11 mouse cellular contexts compared by ENCODE assay signal in genomic region chr12:5331810-5332484, GRCm38 (mm10). TPM values are rescaled to one million over a fixed set of nuclear protein-coding genes. Genes with fewer than 3 reads are reported as not detected.
DNase-seq lines count a peak whose midpoint lies in the region; ATAC-seq and TF ChIP-seq lines count a peak whose summit lies in the region.
"Had no signal": no experiment of that assay in that cellular context is flagged by ENCODE, and none has a peak within 500 bp of the region (broad histone marks: within the 10 kb centered on the region; RNA-seq: fewer than 3 reads in every experiment).

No protein-coding gene starts in this region.

- H3K4me1 ChIP-seq in embryonic facial prominence, embryonic 14.5 days (ENCODE audit: control insufficient read depth, insufficient read depth, low read length) = peaks cover 5% of the 10 kb centered on the region; the same call in 1 of the 2 replicates
- H3K4me1 ChIP-seq in kidney, adult 2 months (ENCODE audit: control insufficient read depth, insufficient read depth, low read length) = no peaks in the 10 kb centered on the region
- peaks cover 26% of the 10 kb centered on the region for H3K4me1 ChIP-seq in midbrain, embryonic 10.5 days

- peak; percentile 71 for ATAC-seq in Patski
- ATAC-seq in embryonic facial prominence, embryonic 14.5 days (ENCODE audit: low read depth) = peak; percentile 45
- no peak for ATAC-seq in megakaryocyte progenitor cell, adult 5-6 weeks (replicated peaks; ENCODE audit: poor library complexity)
- ATAC-seq: lung, postnatal 0 days had no signal

- H3K4me3 ChIP-seq in embryonic facial prominence, embryonic 14.5 days (ENCODE audit: low read depth, low read length) = no peak overlapping the region
- no peak overlapping the region for H3K4me3 ChIP-seq in kidney, adult 2 months (ENCODE audit: insufficient read depth, low read depth, low read length)
- H3K4me3 ChIP-seq in midbrain, embryonic 10.5 days = no peak overlapping the region
- H3K4me3 ChIP-seq: heart, embryonic 10.5 days had no signal

- peak; percentile 64 for DNase-seq in Patski (ENCODE audit: low read depth, low spot score)
- DNase-seq in embryonic facial prominence, embryonic 14.5 days (ENCODE audit: low spot score) = no peak
- DNase-seq in kidney, adult 2 months = peak; percentile 71
- no peak for DNase-seq in midbrain, embryonic 10.5 days (ENCODE audit: low spot score)
- DNase-seq in frontal cortex, postnatal 10 days (ENCODE audit: low spot score in 2 of 2) = no peak
- no peak for DNase-seq in spleen, postnatal 14 days (ENCODE audit: low spot score in 2 of 2)
- DNase-seq: adrenal gland, postnatal 10 days; thymus, adult 18-20 months had no signal

- POLR2A ChIA-PET in Patski (lab: Charles Lee) = no interaction called here

- no peak for TF ChIP-seq CTCF in Patski (IDR thresholded peaks at IDR 0.05)
- no peak for TF ChIP-seq CTCF in kidney, adult 2 months (conservative IDR thresholded peaks at IDR 0.05; ENCODE audit: insufficient read depth, insufficient read length, low read depth, low read length)

- in situ Hi-C loops in Patski (cut with MboI; ENCODE audit: low pct_unique_long_range_greater_than_20kb) = no loop called here

- H3K27ac ChIP-seq in embryonic facial prominence, embryonic 14.5 days (replicated peaks; ENCODE audit: low read depth, low read length) = no peak overlapping the region
- no peak overlapping the region for H3K27ac ChIP-seq in kidney, adult 2 months (ENCODE audit: insufficient read depth, low read depth, low read length)
- H3K27ac ChIP-seq in midbrain, embryonic 10.5 days (replicated peaks) = peak overlapping the region; percentile 46; the same call in 1 of the 2 replicates
- H3K27ac ChIP-seq: heart, embryonic 10.5 days had no signal

- no peaks in the 10 kb centered on the region for H3K27me3 ChIP-seq in Patski
- no peaks in the 10 kb centered on the region for H3K27me3 ChIP-seq in embryonic facial prominence, embryonic 14.5 days (replicated peaks; ENCODE audit: control insufficient read depth, insufficient read depth, low read length)
- H3K27me3 ChIP-seq in kidney, adult 2 months (replicated peaks; ENCODE audit: control insufficient read depth, insufficient read depth, low read length) = no peaks in the 10 kb centered on the region
- H3K27me3 ChIP-seq in midbrain, embryonic 10.5 days (ENCODE audit: low read depth, poor library complexity, severe bottlenecking) = no peaks in the 10 kb centered on the region

- CTCF ChIA-PET in Patski (lab: Charles Lee) = no interaction called here

- H3K4me2 ChIP-seq in embryonic facial prominence, embryonic 14.5 days (ENCODE audit: low read depth, low read length) = no peak overlapping the region

- WGBS in embryonic facial prominence, embryonic 14.5 days = 46% methylated on average over 13 of the region's 13 CpGs
- 28% methylated on average over 13 of the region's 13 CpGs for WGBS in kidney, adult 2 months
- 80% methylated on average over 13 of the region's 13 CpGs for WGBS in midbrain, embryonic 10.5 days

- no peaks in the 10 kb centered on the region for H3K9me3 ChIP-seq in embryonic facial prominence, embryonic 14.5 days (ENCODE audit: control insufficient read depth, low read length)
- no peaks in the 10 kb centered on the region for H3K9me3 ChIP-seq in midbrain, embryonic 10.5 days (replicated peaks)
- H3K9me3 ChIP-seq: heart, embryonic 10.5 days had no signal

- no peaks in the 10 kb centered on the region for H3K36me3 ChIP-seq in embryonic facial prominence, embryonic 14.5 days (ENCODE audit: control insufficient read depth, insufficient read depth, low read length)
- H3K36me3 ChIP-seq in kidney, adult 2 months (ENCODE audit: control insufficient read depth, insufficient read depth, low read length) = no peaks in the 10 kb centered on the region
- no peaks in the 10 kb centered on the region for H3K36me3 ChIP-seq in midbrain, embryonic 10.5 days
- H3K36me3 ChIP-seq: heart, embryonic 10.5 days had no signal

- TF ChIP-seq POLR2A in kidney, adult 2 months (IDR thresholded peaks at IDR 0.05; ENCODE audit: low read depth, low read length) = no peak

- H3K9ac ChIP-seq in embryonic facial prominence, embryonic 14.5 days (ENCODE audit: low read depth, low read length) = no peak overlapping the region

RNA-seq across cellular contexts. Expression of gene Klhl29, which starts 43.5 kb away (rescaled TPM):
- 16.8 TPM for polyA plus RNA-seq in Patski (2021)
- polyA plus RNA-seq in embryonic facial prominence, embryonic 14.5 days (2014; fragmentation: Nextera tagmentation; extraction: Ambion mirVana) = 3.6 and 3.7 TPM in 2 replicates
- polyA plus RNA-seq in kidney, adult 2 months (2012; rRNA removed) = 2.4 and 3.1 TPM in 2 replicates
- polyA plus RNA-seq in midbrain, embryonic 10.5 days (2016; fragmentation: Nextera tagmentation; extraction: Ambion mirVana) = 0.85 and 1.1 TPM in 2 replicates
- total RNA-seq in megakaryocyte progenitor cell, adult 5-6 weeks (2015) = not detected in 2 replicates
- total RNA-seq in megakaryocyte progenitor cell, adult 5-6 weeks (2017) = not detected in 2 replicates

Comparison
In these comparisons a context has a peak if more than half of its experiments do, and no peak if none do; other contexts are left out.
1. DNase-seq: peak in Patski (single experiment) and kidney, adult 2 months (single experiment); none in embryonic facial prominence, embryonic 14.5 days (single experiment), midbrain, embryonic 10.5 days (single experiment), frontal cortex, postnatal 10 days (0 of 2) and spleen, postnatal 14 days (0 of 2).